Mouse (Mus musculus): ENCODE data around the gene Cap2.

- no peak for TF ChIP-seq CTCF (IDR thresholded peaks at IDR 0.05; ENCODE audit: borderline replicate concordance, extremely low read depth, insufficient read depth, insufficient read length)
- no peak for TF ChIP-seq POLR2A (IDR thresholded peaks at IDR 0.05; ENCODE audit: borderline replicate concordance, extremely low read depth, insufficient read depth, insufficient read length, poor library complexity, severe bottlenecking)
Measured at GRCm38 (mm10) chr13:46546846-46547245, 45.2 kb downstream of the Cap2 start.
